Mouse (Mus musculus) neural tube, embryonic 14.5 days (tissue): ENCODE results near the gene Jmjd1c. TPM values are rescaled to one million over a fixed set of nuclear protein-coding genes. Genes with fewer than 3 reads are reported as not detected.
A peak's percentile ranks its signal among the peaks of the same experiment; 100 is the strongest.

Experiments
- ATAC-seq: fragments of 200-750 bp; cut with Nextera tagmentation; 2 replicates; pipeline ENCODE4 v1.8.0; 2017; ENCODE audit warnings: low read depth, mild to moderate bottlenecking, moderate TSS enrichment, moderate library complexity
- H3K27ac ChIP-seq: fragments of 300-500 bp; sonication (generic); 2 replicates; pipeline ENCODE4 v1.5.1; 2014; ENCODE audit warnings: low read depth, mild to moderate bottlenecking, control low read depth, low read length, moderate library complexity, mixed read lengths
- H3K27me3 ChIP-seq: fragments of 300-500 bp; sonication (generic); 2 replicates; pipeline ENCODE4 v1.6.1; 2014; ENCODE audit warnings: low read length; ENCODE audit not compliant: control insufficient read depth, insufficient read depth
- H3K36me3 ChIP-seq: fragments of 300-500 bp; sonication (generic); 2 replicates; pipeline ENCODE4 v1.6.1; 2014; ENCODE audit warnings: low read length, mixed read lengths; ENCODE audit not compliant: control insufficient read depth, insufficient read depth
- H3K4me1 ChIP-seq: fragments of 300-500 bp; sonication (generic); 2 replicates; pipeline ENCODE4 v1.6.1; 2014; ENCODE audit warnings: low read length; ENCODE audit not compliant: control insufficient read depth, insufficient read depth
- H3K4me2 ChIP-seq: fragments of 300-500 bp; sonication (generic); 2 replicates; pipeline ENCODE4 v1.6.1; 2014; ENCODE audit warnings: mild to moderate bottlenecking, low read depth, low read length, control low read depth
- H3K4me3 ChIP-seq: fragments of 300-500 bp; sonication (generic); 2 replicates; pipeline ENCODE4 v1.5.1; 2014; ENCODE audit warnings: low read depth, low read length, control low read depth, mixed read lengths
- H3K9ac ChIP-seq: fragments of 300-500 bp; sonication (generic); replicated peaks from 2 replicates; pipeline ENCODE4 v1.6.1; 2014; ENCODE audit warnings: low read depth, mild to moderate bottlenecking, control low read depth, low read length, mixed read lengths
- H3K9me3 ChIP-seq: fragments of 300-500 bp; sonication (generic); 2 replicates; pipeline ENCODE4 v1.6.1; 2016; ENCODE audit warnings: low read length; ENCODE audit not compliant: control insufficient read depth
- WGBS: fragments of 180-500 bp; shearing (Covaris S2); extraction: QIAGEN DNeasy Blood & Tissue Kit; methylation state at CpG from one replicate; pipeline ENCODE4 v1.1.7; 2014; 5-methylcytosine and 5-hydroxymethylcytosine counted together
- polyA plus RNA-seq: library from polyadenylated mRNA; unstranded; fragments of >200 nt; fragmentation: Nextera tagmentation; extraction: Ambion mirVana; gene quantifications from 2 replicates; pipeline ENCODE4 v1.2.1, GENCODE M21; 2014

Gene Jmjd1c
- polyA plus RNA-seq, 1 experiment from 2014 or later = 67.0 TPM

DNA sequence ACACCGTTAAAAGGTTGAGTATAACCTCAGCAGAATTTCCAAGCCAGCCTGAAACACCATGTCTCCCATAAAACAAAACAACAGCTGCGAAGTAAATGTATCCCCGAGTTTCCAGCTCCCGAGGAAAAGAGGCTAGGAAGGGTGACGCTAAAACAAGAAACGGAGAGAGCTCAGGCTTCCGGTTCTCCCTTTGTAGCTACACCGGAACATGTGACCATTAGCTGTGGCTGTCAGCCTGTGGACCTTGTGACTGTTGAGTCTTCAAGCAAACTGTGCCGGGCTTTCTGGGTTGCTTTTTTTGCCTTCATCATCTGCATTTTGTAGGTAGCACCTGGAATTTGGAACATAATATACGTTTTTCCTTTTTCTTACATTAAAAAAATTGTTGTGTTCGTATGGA is 17.9 kb downstream of the Jmjd1c start:
- H3K4me1 ChIP-seq = peaks cover 33% of the 10 kb centered on the region

DNA sequence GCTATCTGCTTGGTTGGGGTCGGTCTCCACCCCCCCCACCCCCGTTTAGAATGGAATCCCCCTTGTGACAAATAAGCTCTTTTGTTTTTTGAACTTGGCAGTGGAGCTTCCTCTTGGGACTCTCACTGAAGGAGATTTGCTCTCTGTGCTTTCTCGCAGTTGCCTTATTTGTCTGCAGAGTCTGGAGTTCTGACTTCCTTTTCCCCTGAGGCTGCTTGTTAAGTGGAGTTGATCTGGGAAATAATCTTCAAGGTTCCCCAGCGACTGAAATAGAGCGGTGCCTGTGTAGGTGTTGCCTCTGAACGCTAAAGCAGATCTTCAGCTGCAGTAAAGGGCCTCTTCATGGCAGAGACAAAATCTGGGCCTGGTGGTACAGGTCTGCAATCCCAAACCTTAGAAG is 19.2 kb downstream of the Jmjd1c start:
- H3K27me3 ChIP-seq = no peaks in the 10 kb centered on the region
- no peaks in the 10 kb centered on the region for H3K36me3 ChIP-seq
- no peak overlapping the region; the same call in 1 of the 2 replicates for H3K27ac ChIP-seq
- ATAC-seq = no peak
- peaks cover 33% of the 10 kb centered on the region for H3K4me1 ChIP-seq
- H3K9me3 ChIP-seq = no peaks in the 10 kb centered on the region
- H3K4me2 ChIP-seq = no peak overlapping the region
- no peak overlapping the region for H3K9ac ChIP-seq
- no peak overlapping the region for H3K4me3 ChIP-seq
- 23% methylated on average over 6 of the region's 6 CpGs for WGBS

More for the DNA sequence above, 17.9 kb downstream of the Jmjd1c start:
- 87% methylated on average over 11 of the region's 11 CpGs for WGBS
- H3K27me3 ChIP-seq = no peaks in the 10 kb centered on the region
- H3K4me3 ChIP-seq = no peak overlapping the region
- H3K9ac ChIP-seq = no peak overlapping the region
- ATAC-seq = no peak
- no peak overlapping the region for H3K27ac ChIP-seq
- H3K9me3 ChIP-seq = no peaks in the 10 kb centered on the region
- no peak overlapping the region for H3K4me2 ChIP-seq
- H3K36me3 ChIP-seq = no peaks in the 10 kb centered on the region

DNA sequence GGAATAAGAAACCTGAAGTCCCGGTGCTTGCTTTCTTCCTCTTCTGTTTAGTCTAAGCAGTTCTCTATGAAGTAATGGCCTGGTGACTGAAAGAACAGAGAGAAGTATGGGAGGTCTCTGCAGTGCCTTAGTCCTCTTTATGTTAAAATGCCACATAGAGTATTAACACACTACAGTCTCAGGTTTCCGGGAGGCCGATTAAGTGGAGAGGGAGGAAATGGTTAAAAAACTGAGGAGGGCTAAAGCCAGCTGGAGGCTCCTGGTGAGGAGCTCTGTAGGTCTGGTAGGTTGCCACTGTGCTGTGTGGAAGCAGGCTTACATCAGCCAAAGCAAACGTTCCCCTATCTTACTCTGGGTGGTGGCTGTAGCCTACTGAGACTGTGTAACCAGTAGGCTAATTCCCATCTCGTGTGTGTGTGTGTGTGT is 19.8 kb downstream of the Jmjd1c start:
- no peaks in the 10 kb centered on the region for H3K36me3 ChIP-seq
- no peak overlapping the region; the same call in 1 of the 2 replicates for H3K27ac ChIP-seq
- no peak overlapping the region for H3K9ac ChIP-seq
- no peak overlapping the region for H3K4me3 ChIP-seq
- H3K9me3 ChIP-seq = no peaks in the 10 kb centered on the region
- WGBS = 51% methylated on average over 5 of the region's 5 CpGs
- H3K27me3 ChIP-seq = no peaks in the 10 kb centered on the region
- H3K4me1 ChIP-seq = peaks cover 35% of the 10 kb centered on the region
- peak; percentile 36; the same call in 1 of the 2 replicates for ATAC-seq
- H3K4me2 ChIP-seq = no peak overlapping the region

DNA sequence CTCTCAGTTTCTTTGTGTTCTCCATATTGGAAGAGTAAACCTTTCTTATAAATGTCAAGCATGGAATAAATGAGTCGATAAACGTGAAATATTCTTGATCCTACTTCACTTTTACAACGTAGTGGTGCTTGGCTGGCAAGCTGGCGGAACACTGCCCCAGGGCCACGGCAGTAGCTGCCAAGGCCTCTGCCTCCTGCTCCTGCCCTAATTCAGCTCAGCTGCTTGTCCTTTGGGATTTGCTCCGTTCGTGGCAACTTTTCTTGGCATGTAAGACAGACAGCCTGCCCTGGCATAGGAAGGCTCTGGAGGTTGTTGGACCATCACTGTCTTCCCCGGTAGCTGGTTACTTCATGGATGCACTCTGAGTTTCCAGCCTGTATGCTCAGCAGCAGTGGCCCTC is 20.3 kb downstream of the Jmjd1c start:
- Histone ChIP-seq H3K4me1 (peaks cover 33% of the 10 kb centered on the region), H3K36me3 (no peaks in the 10 kb centered on the region), H3K9ac (no peak overlapping the region), H3K27me3 (no peaks in the 10 kb centered on the region), H3K4me3 (no peak overlapping the region), H3K9me3 (no peaks in the 10 kb centered on the region), H3K4me2 (no peak overlapping the region), H3K27ac (peak overlapping the region; percentile 64)
- WGBS = 25% methylated on average over 8 of the region's 8 CpGs
- ATAC-seq = peak; percentile 55; the same call in 1 of the 2 replicates

DNA sequence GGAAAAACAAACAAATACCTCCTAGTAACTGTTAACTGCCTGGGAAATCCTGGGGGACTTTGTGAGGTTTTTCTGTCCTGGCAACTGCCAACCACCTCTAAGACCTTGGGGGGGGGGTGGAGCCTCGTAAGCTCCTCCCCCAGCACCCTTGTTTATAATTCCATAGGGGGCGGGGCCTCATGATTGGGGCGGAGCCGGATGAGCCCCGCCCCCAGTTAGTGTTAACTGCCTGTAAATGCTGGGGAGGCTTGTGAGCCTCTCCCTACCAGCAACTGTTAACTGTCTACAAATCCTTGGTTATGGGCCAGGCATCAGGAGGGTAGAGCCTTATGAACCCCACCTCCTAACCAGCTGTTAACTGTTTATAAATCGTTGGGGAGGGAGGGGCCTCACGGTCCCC is 23.4 kb downstream of the Jmjd1c start:
- Histone ChIP-seq H3K27me3 (no peaks in the 10 kb centered on the region), H3K9me3 (no peaks in the 10 kb centered on the region), H3K27ac (no peak overlapping the region), H3K4me3 (no peak overlapping the region), H3K9ac (no peak overlapping the region), H3K4me1 (peaks cover 29% of the 10 kb centered on the region), H3K4me2 (no peak overlapping the region), H3K36me3 (no peaks in the 10 kb centered on the region)
- ATAC-seq = no peak
- WGBS = 74% methylated on average over 7 of the region's 7 CpGs

DNA sequence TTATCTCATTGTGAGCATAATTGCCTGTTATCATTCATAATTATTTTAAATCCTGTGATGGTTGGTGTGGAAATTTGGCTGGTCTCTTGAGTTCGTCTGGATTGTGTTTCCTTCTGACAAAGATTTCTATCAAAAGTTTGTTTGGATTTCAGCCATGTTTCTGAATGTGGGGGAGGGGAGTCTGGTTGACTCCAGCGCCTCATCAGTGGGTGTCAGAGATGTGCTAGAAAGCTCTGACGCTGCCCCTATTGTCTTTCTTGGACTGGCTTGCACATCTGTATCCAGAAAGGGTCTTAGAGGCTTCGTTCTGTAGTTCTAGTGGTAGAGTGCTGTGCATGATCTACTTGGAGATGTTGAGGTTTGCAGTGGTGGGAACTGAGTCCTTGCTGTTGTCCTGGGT is 24.3 kb downstream of the Jmjd1c start:
- WGBS = 73% methylated on average over 4 of the region's 4 CpGs
- Histone ChIP-seq H3K4me1 (peaks cover 24% of the 10 kb centered on the region), H3K36me3 (no peaks in the 10 kb centered on the region), H3K4me3 (no peak overlapping the region), H3K27me3 (no peaks in the 10 kb centered on the region), H3K9me3 (no peaks in the 10 kb centered on the region), H3K9ac (no peak overlapping the region), H3K27ac (no peak overlapping the region), H3K4me2 (no peak overlapping the region)
- no peak for ATAC-seq

DNA sequence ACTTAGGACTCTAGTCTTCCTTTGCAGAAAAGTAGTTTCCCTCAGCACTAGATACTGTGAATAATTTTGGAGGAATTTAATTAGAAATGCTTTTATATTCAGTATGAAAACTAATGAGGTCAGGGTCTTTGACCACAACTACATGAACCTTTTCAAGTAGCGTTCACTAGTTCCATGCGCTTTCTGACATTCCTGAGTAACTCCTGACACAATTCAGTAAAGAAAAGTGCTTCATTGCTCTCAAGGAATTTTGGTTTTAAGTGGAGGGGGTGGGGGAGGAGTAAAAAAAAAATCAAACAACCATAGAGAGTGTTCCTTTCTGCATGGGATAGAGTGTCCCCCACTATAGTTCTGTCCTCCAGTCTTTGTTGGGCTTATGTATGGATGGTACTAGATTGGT is 24.7 kb downstream of the Jmjd1c start:
- Histone ChIP-seq H3K9me3 (no peaks in the 10 kb centered on the region), H3K4me3 (no peak overlapping the region), H3K27ac (no peak overlapping the region), H3K36me3 (no peaks in the 10 kb centered on the region), H3K27me3 (no peaks in the 10 kb centered on the region), H3K9ac (no peak overlapping the region), H3K4me2 (no peak overlapping the region), H3K4me1 (peaks cover 21% of the 10 kb centered on the region)
- whole genome bisulfite sequencing = 81% methylated on average over 2 of the region's 2 CpGs
- no peak for ATAC-seq

DNA sequence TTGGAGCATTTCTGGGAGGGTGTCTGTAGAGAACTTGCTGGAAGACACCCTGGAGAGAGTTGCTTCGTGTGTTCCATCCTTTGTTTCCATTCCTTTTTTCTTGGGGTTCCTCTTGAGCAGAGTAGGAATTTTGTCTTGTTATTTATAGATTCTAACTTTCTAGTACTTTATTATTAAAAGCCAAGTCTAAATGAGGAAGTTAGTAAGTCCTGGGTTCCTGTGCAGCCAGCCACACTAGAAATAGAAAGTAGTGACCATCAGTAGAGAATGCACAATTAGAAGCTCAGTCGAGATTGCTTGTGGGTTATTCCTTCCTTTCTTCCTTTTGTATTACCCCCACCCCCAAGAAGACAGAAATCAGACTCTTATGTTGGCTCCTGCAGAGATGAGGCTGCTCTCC is 27.8 kb downstream of the Jmjd1c start:
- Histone ChIP-seq H3K9ac (no peak overlapping the region), H3K4me2 (no peak overlapping the region), H3K27ac (no peak overlapping the region), H3K4me1 (peaks cover 20% of the 10 kb centered on the region), H3K36me3 (no peaks in the 10 kb centered on the region), H3K27me3 (no peaks in the 10 kb centered on the region), H3K9me3 (no peaks in the 10 kb centered on the region), H3K4me3 (no peak overlapping the region)
- 32% methylated on average over 2 of the region's 2 CpGs for WGBS
- ATAC-seq = no peak

DNA sequence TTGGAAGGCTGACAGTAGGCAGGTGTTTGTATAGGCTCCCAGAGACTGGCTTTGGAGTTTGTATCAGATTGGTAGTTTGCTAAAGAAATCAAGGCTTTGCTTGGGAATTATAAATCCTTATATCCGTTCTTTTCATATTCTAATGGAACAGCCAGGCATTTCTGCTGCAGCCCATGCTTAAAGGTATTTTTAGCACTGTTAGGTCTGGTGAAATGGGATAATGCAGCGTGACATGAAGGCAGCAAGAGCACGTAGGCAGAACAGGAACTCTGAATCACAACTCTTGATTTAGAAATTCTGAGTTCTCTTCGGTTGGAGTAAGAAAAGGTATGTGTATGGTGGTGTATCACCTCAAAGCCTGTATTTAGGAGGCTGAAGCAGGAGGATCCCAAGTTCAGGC is 28.2 kb downstream of the Jmjd1c start:
- Histone ChIP-seq H3K9ac (no peak overlapping the region), H3K9me3 (no peaks in the 10 kb centered on the region), H3K27me3 (no peaks in the 10 kb centered on the region), H3K4me2 (no peak overlapping the region), H3K27ac (no peak overlapping the region), H3K4me1 (peaks cover 20% of the 10 kb centered on the region), H3K4me3 (no peak overlapping the region), H3K36me3 (no peaks in the 10 kb centered on the region)
- no peak for ATAC-seq
- 76% methylated on average over 4 of the region's 4 CpGs for WGBS
